Mouse (Mus musculus) kidney, embryonic 14.5 days (tissue): ENCODE measurements around the gene 4930451I11Rik. TPM values are rescaled to one million over a fixed set of nuclear protein-coding genes. Genes with fewer than 3 reads are reported as not detected.
A peak's percentile ranks its signal among the peaks of the same experiment; 100 is the strongest.

Experiments used
- ATAC-seq: fragments of 200-750 bp; cut with Nextera tagmentation; 2 replicates; pipeline ENCODE4 v1.8.0; 2017; ENCODE audit warnings: moderate number of reproducible peaks, mild to moderate bottlenecking, moderate TSS enrichment, moderate library complexity; ENCODE audit not compliant: low FRiP score, low TSS enrichment
- H3K27ac ChIP-seq: fragments of 300-500 bp; sonication (generic); 2 replicates; pipeline ENCODE4 v1.5.1; 2014; ENCODE audit warnings: low read depth, mild to moderate bottlenecking, low read length, moderate library complexity, mixed read lengths
- H3K27me3 ChIP-seq: fragments of 300-500 bp; sonication (generic); 2 replicates; pipeline ENCODE4 v1.6.1; 2014; ENCODE audit warnings: mild to moderate bottlenecking, low read length; ENCODE audit not compliant: control insufficient read depth, insufficient read depth
- H3K36me3 ChIP-seq: fragments of 300-500 bp; sonication (generic); 2 replicates; pipeline ENCODE4 v1.6.1; 2014; ENCODE audit warnings: low read length, mixed read lengths; ENCODE audit not compliant: control insufficient read depth, insufficient read depth
- H3K4me1 ChIP-seq: fragments of 300-500 bp; sonication (generic); 2 replicates; pipeline ENCODE4 v1.6.1; 2014; ENCODE audit warnings: low read length, mixed read lengths; ENCODE audit not compliant: control insufficient read depth, insufficient read depth
- H3K4me2 ChIP-seq: fragments of 300-500 bp; sonication (generic); replicated peaks from 2 replicates; pipeline ENCODE4 v1.6.1; 2014; ENCODE audit warnings: low read depth, mild to moderate bottlenecking, low read length
- H3K4me3 ChIP-seq: fragments of 300-500 bp; sonication (generic); 2 replicates; pipeline ENCODE4 v1.5.1; 2014; ENCODE audit warnings: mild to moderate bottlenecking, low read length
- H3K9ac ChIP-seq: fragments of 300-500 bp; sonication (generic); 2 replicates; pipeline ENCODE4 v1.6.1; 2014; ENCODE audit warnings: low read depth, mild to moderate bottlenecking, low read length, moderate library complexity
- H3K9me3 ChIP-seq: fragments of 300-500 bp; sonication (generic); 2 replicates; pipeline ENCODE4 v1.6.1; 2016; ENCODE audit warnings: low read length; ENCODE audit not compliant: control insufficient read depth
- WGBS: fragments of 180-500 bp; shearing (Covaris S2); extraction: QIAGEN DNeasy Blood & Tissue Kit; methylation state at CpG from one replicate; pipeline ENCODE4 v1.1.7; 2014; 5-methylcytosine and 5-hydroxymethylcytosine counted together
- polyA plus RNA-seq: library from polyadenylated mRNA; unstranded; fragments of >200 nt; fragmentation: Nextera tagmentation; extraction: Ambion mirVana; gene quantifications from 2 replicates; pipeline ENCODE4 v1.2.1, GENCODE M21; 2014

4930451I11Rik gene
- polyA plus RNA-seq, 1 experiment from 2014 or later, result not detected

GRCm38 (mm10) chr7:126861429-126862130 lies 30.1 kb upstream of the 4930451I11Rik start, which contains the start of gene Hirip3:
Hirip3 (plus strand) TSS chr7:126861972.
- peak within 1 kb of the TSS; percentile 76 for H3K9ac ChIP-seq
- 2% methylated on average over 42 of the region's 42 CpGs for WGBS
- no peaks in the 10 kb centered on the region for H3K27me3 ChIP-seq
- peaks cover 25% of the 10 kb centered on the region for H3K4me1 ChIP-seq
- H3K4me2 ChIP-seq, result peak within 1 kb of the TSS; percentile 92
- peak within 1 kb of the TSS; percentile 76 for H3K27ac ChIP-seq
- H3K4me3 ChIP-seq, result peak within 1 kb of the TSS; percentile 61
- peak; percentile 86 for ATAC-seq
- no peaks in the 10 kb centered on the region for H3K9me3 ChIP-seq
- H3K36me3 ChIP-seq, result peaks cover 60% of the 10 kb centered on the region

- Histone ChIP-seq H3K27me3 (no peaks in the 10 kb centered on the region), H3K36me3 (peaks cover 59% of the 10 kb centered on the region), H3K4me3 (peak overlapping the region; percentile 61), H3K4me1 (peaks cover 25% of the 10 kb centered on the region), H3K9me3 (no peaks in the 10 kb centered on the region), H3K9ac (peak overlapping the region; percentile 76), H3K4me2 (peak overlapping the region; percentile 92), H3K27ac (no peak overlapping the region)
- 64% methylated on average over 5 of the region's 5 CpGs for WGBS
- no peak for ATAC-seq
These were observed 29.5 kb upstream of the 4930451I11Rik start for GRCm38 (mm10) chr7:126860987-126861386.

- no peaks in the 10 kb centered on the region for H3K9me3 ChIP-seq
- no peak overlapping the region for H3K27ac ChIP-seq
- no peak overlapping the region for H3K4me2 ChIP-seq
- peaks cover 6% of the 10 kb centered on the region; the same call in 1 of the 2 replicates for H3K4me1 ChIP-seq
- peaks cover 72% of the 10 kb centered on the region for H3K36me3 ChIP-seq
- ATAC-seq, result no peak
- H3K9ac ChIP-seq, result no peak overlapping the region
- 59% methylated on average over 9 of the region's 9 CpGs for WGBS
- no peak overlapping the region for H3K4me3 ChIP-seq
- H3K27me3 ChIP-seq, result no peaks in the 10 kb centered on the region
These were observed 25.4 kb upstream of the 4930451I11Rik start for GRCm38 (mm10) chr7:126856741-126857420.

- Histone ChIP-seq H3K36me3 (peaks cover 76% of the 10 kb centered on the region), H3K9ac (no peak overlapping the region), H3K9me3 (no peaks in the 10 kb centered on the region), H3K4me3 (no peak overlapping the region), H3K4me2 (no peak overlapping the region), H3K27me3 (no peaks in the 10 kb centered on the region), H3K27ac (no peak overlapping the region), H3K4me1 (peaks cover 4% of the 10 kb centered on the region; the same call in 1 of the 2 replicates)
- 81% methylated on average over 3 of the region's 3 CpGs for WGBS
- no peak for ATAC-seq
These were observed 24.2 kb upstream of the 4930451I11Rik start for GRCm38 (mm10) chr7:126855641-126856040.

GRCm38 (mm10) chr7:126853454-126853853 lies 22.0 kb upstream of the 4930451I11Rik start:
- WGBS, result 74% methylated on average over 5 of the region's 5 CpGs
- no peak overlapping the region for H3K4me2 ChIP-seq
- H3K36me3 ChIP-seq, result peaks cover 63% of the 10 kb centered on the region
- H3K27me3 ChIP-seq, result peaks cover 11% of the 10 kb centered on the region; the same call in 1 of the 2 replicates
- H3K9me3 ChIP-seq, result no peaks in the 10 kb centered on the region
- H3K9ac ChIP-seq, result no peak overlapping the region
- no peak overlapping the region for H3K4me3 ChIP-seq
- peaks cover 8% of the 10 kb centered on the region; the same call in 1 of the 2 replicates for H3K4me1 ChIP-seq
- H3K27ac ChIP-seq, result no peak overlapping the region
- ATAC-seq, result no peak

GRCm38 (mm10) chr7:126851192-126851591 lies 19.8 kb upstream of the 4930451I11Rik start:
- Histone ChIP-seq H3K4me1 (peaks cover 19% of the 10 kb centered on the region; the same call in 1 of the 2 replicates), H3K4me3 (no peak overlapping the region), H3K9me3 (no peaks in the 10 kb centered on the region), H3K27me3 (peaks cover 19% of the 10 kb centered on the region; the same call in 1 of the 2 replicates), H3K4me2 (no peak overlapping the region), H3K27ac (no peak overlapping the region), H3K9ac (peak overlapping the region; percentile 25; the same call in 1 of the 2 replicates), H3K36me3 (peaks cover 42% of the 10 kb centered on the region)
- no peak for ATAC-seq
- WGBS, result 38% methylated on average over 12 of the region's 12 CpGs

- peaks cover 32% of the 10 kb centered on the region for H3K36me3 ChIP-seq
- no peak overlapping the region for H3K9ac ChIP-seq
- H3K9me3 ChIP-seq, result no peaks in the 10 kb centered on the region
- H3K27ac ChIP-seq, result no peak overlapping the region
- H3K4me3 ChIP-seq, result no peak overlapping the region
- no peak overlapping the region for H3K4me2 ChIP-seq
- no peak for ATAC-seq
- H3K4me1 ChIP-seq, result peaks cover 19% of the 10 kb centered on the region; the same call in 1 of the 2 replicates
- 88% methylated on average over 6 of the region's 6 CpGs for WGBS
- H3K27me3 ChIP-seq, result peaks cover 19% of the 10 kb centered on the region; the same call in 1 of the 2 replicates
These were observed 18.7 kb upstream of the 4930451I11Rik start for GRCm38 (mm10) chr7:126850161-126850560.

GRCm38 (mm10) chr7:126848794-126849193 lies 17.4 kb upstream of the 4930451I11Rik start:
- Histone ChIP-seq H3K9me3 (no peaks in the 10 kb centered on the region), H3K27me3 (peaks cover 19% of the 10 kb centered on the region; the same call in 1 of the 2 replicates), H3K27ac (no peak overlapping the region), H3K9ac (peak overlapping the region; percentile 70), H3K4me1 (peaks cover 19% of the 10 kb centered on the region; the same call in 1 of the 2 replicates), H3K4me2 (peak overlapping the region; percentile 99), H3K4me3 (peak overlapping the region; percentile 60), H3K36me3 (peaks cover 19% of the 10 kb centered on the region)
- ATAC-seq, result no peak
- 13% methylated on average over 10 of the region's 10 CpGs for WGBS
